Mouse (Mus musculus): ENCODE measurements around the gene Sorcs1. TPM values are rescaled to one million over a fixed set of nuclear protein-coding genes. Genes with fewer than 3 reads are reported as not detected.

Sorcs1 gene
- total RNA-seq (2021): 1 to 10 TPM; 9.1 to 9.9 TPM

- DNase-seq (ENCODE audit: extremely low spot score in 1 of 2, low spot score in 1 of 2): peak; percentile 40 to 48
Measured at GRCm38 (mm10) chr19:50677903-50678896, at the start of gene Sorcs1. Sorcs1 (minus strand) TSS chr19:50678646.

- DNase-seq (ENCODE audit: extremely low spot score in 1 of 2, low spot score in 1 of 2): no peak
Measured at GRCm38 (mm10) chr19:50683277-50683676, 4.8 kb upstream of the Sorcs1 start.

- DNase-seq (ENCODE audit: extremely low spot score in 1 of 2, low spot score in 1 of 2): no peak
Measured at GRCm38 (mm10) chr19:50678946-50679345, 500 bp upstream of the Sorcs1 start.

- DNase-seq (ENCODE audit: extremely low spot score in 1 of 2, low spot score in 1 of 2): peak; percentile 11 to 12
Measured at GRCm38 (mm10) chr19:50676578-50677524, 1.6 kb downstream of the Sorcs1 start.

- DNase-seq (ENCODE audit: extremely low spot score in 1 of 2, low spot score in 1 of 2): no peak
Measured at GRCm38 (mm10) chr19:50674921-50675320, 3.5 kb downstream of the Sorcs1 start.

- DNase-seq (ENCODE audit: extremely low spot score in 1 of 2, low spot score in 1 of 2): no peak
Measured at GRCm38 (mm10) chr19:50667516-50667915, 10.9 kb downstream of the Sorcs1 start.

- no peak for DNase-seq (ENCODE audit: extremely low spot score in 1 of 2, low spot score in 1 of 2)
Measured at GRCm38 (mm10) chr19:50664311-50664710, 14.1 kb downstream of the Sorcs1 start.

- no peak for DNase-seq (ENCODE audit: extremely low spot score in 1 of 2, low spot score in 1 of 2)
Measured at GRCm38 (mm10) chr19:50659144-50659543, 19.3 kb downstream of the Sorcs1 start.

- no peak for DNase-seq (ENCODE audit: extremely low spot score in 1 of 2, low spot score in 1 of 2)
Measured at GRCm38 (mm10) chr19:50652750-50653149, 25.7 kb downstream of the Sorcs1 start.

GRCm38 (mm10) chr19:50643836-50644235 is 34.6 kb downstream of the Sorcs1 start:
- DNase-seq (ENCODE audit: extremely low spot score in 1 of 2, low spot score in 1 of 2): no peak

- no peak for DNase-seq (ENCODE audit: extremely low spot score in 1 of 2, low spot score in 1 of 2)
Measured at GRCm38 (mm10) chr19:50642121-50642520, 36.3 kb downstream of the Sorcs1 start.

GRCm38 (mm10) chr19:50640251-50641032 is 38.0 kb downstream of the Sorcs1 start:
- DNase-seq (ENCODE audit: extremely low spot score in 1 of 2, low spot score in 1 of 2): no peak

- DNase-seq (ENCODE audit: extremely low spot score in 1 of 2, low spot score in 1 of 2): no peak
Measured at GRCm38 (mm10) chr19:50638176-50638575, 40.3 kb downstream of the Sorcs1 start.

- DNase-seq (ENCODE audit: extremely low spot score in 1 of 2, low spot score in 1 of 2): no peak
Measured at GRCm38 (mm10) chr19:50614013-50614412, 64.4 kb downstream of the Sorcs1 start.

GRCm38 (mm10) chr19:50611619-50612018 is 66.8 kb downstream of the Sorcs1 start:
- no peak for DNase-seq (ENCODE audit: extremely low spot score in 1 of 2, low spot score in 1 of 2)

- DNase-seq (ENCODE audit: extremely low spot score in 1 of 2, low spot score in 1 of 2): no peak
Measured at GRCm38 (mm10) chr19:50603882-50604281, 74.6 kb downstream of the Sorcs1 start.

GRCm38 (mm10) chr19:50603380-50603779 is 75.1 kb downstream of the Sorcs1 start:
- no peak for DNase-seq (ENCODE audit: extremely low spot score in 1 of 2, low spot score in 1 of 2)

GRCm38 (mm10) chr19:50597300-50597699 is 81.1 kb downstream of the Sorcs1 start:
- DNase-seq (ENCODE audit: extremely low spot score in 1 of 2, low spot score in 1 of 2): no peak

GRCm38 (mm10) chr19:50586182-50586581 is 92.3 kb downstream of the Sorcs1 start:
- no peak for DNase-seq (ENCODE audit: extremely low spot score in 1 of 2, low spot score in 1 of 2)

GRCm38 (mm10) chr19:50582952-50583351 is 95.5 kb downstream of the Sorcs1 start:
- no peak for DNase-seq (ENCODE audit: extremely low spot score in 1 of 2, low spot score in 1 of 2)
